Mouse (Mus musculus) ovary, postnatal 36 days (tissue): Measurements from ENCODE around the gene Vps16.

ENCODE experiments used
- DNase-seq: peaks from one replicate; pipeline ENCODE4 v3.0.0; 2022; ENCODE audit warnings: low spot score, mixed read lengths

The Vps16 gene

GRCm38 (mm10) chr2:130424126-130424853 lies at the start of gene Vps16, which contains the start of gene Pced1a:
Vps16 (plus strand) TSS chr2:130424339.
Pced1a (minus strand) TSS chr2:130424701.
- peak; percentile 92 for DNase-seq

GRCm38 (mm10) chr2:130374951-130375350 lies 49.2 kb upstream of the Vps16 start:
- DNase-seq: no peak

GRCm38 (mm10) chr2:130383205-130383604 lies 40.9 kb upstream of the Vps16 start:
- no peak for DNase-seq

GRCm38 (mm10) chr2:130383895-130384294 lies 40.2 kb upstream of the Vps16 start:
- no peak for DNase-seq

- DNase-seq: no peak
Measured at GRCm38 (mm10) chr2:130386212-130386611, 37.9 kb upstream of the Vps16 start.

- no peak for DNase-seq
Measured at GRCm38 (mm10) chr2:130388796-130389195, 35.3 kb upstream of the Vps16 start.

GRCm38 (mm10) chr2:130390993-130391625 lies 33.0 kb upstream of the Vps16 start:
- DNase-seq: no peak

GRCm38 (mm10) chr2:130392836-130393235 lies 31.3 kb upstream of the Vps16 start:
- no peak for DNase-seq

GRCm38 (mm10) chr2:130395696-130396095 lies 28.4 kb upstream of the Vps16 start:
- DNase-seq: no peak

GRCm38 (mm10) chr2:130397186-130397985 lies 26.8 kb upstream of the Vps16 start, which contains the start of gene Cpxm1:
Cpxm1 (minus strand) TSS chr2:130397574.
- peak; percentile 51 for DNase-seq

- peak; percentile 37 for DNase-seq
Measured at GRCm38 (mm10) chr2:130398091-130398490, 26.0 kb upstream of the Vps16 start.

GRCm38 (mm10) chr2:130400046-130400445 lies 24.1 kb upstream of the Vps16 start:
- no peak for DNase-seq

- no peak for DNase-seq
Measured at GRCm38 (mm10) chr2:130401891-130402290, 22.2 kb upstream of the Vps16 start.

GRCm38 (mm10) chr2:130404939-130405338 lies 19.2 kb upstream of the Vps16 start, which contains the start of the genes Gm28372 and 1700020A23Rik:
Gm28372 (plus strand) TSS chr2:130405239.
1700020A23Rik (plus strand) TSS chr2:130405259.
- no peak for DNase-seq

- no peak for DNase-seq
Measured at GRCm38 (mm10) chr2:130406178-130406577, 18.0 kb upstream of the Vps16 start, which contains the start of gene Tmem239. Tmem239 (plus strand) TSS chr2:130406478.

- DNase-seq: no peak
Measured at GRCm38 (mm10) chr2:130408194-130408593, 15.9 kb upstream of the Vps16 start.

GRCm38 (mm10) chr2:130411558-130412495 lies 12.3 kb upstream of the Vps16 start:
- DNase-seq: peak; percentile 87

- no peak for DNase-seq
Measured at GRCm38 (mm10) chr2:130412775-130413174, 11.4 kb upstream of the Vps16 start.

GRCm38 (mm10) chr2:130414094-130414856 lies 9.9 kb upstream of the Vps16 start:
- no peak for DNase-seq
